Mouse (Mus musculus) large intestine, adult 2 months (tissue): ENCODE data around the gene Fxyd7. TPM values are rescaled to one million over a fixed set of nuclear protein-coding genes. Genes with fewer than 3 reads are reported as not detected.

Experiments used
- DNase-seq: peaks from one replicate; pipeline ENCODE4 v3.0.0-alpha.2; 2012; ENCODE audit warnings: low read depth, low spot score
- WGBS: fragments of 180-500 bp; shearing (Covaris S2); methylation state at CpG from one replicate; pipeline ENCODE4 v1.1.7; 2018; 5-methylcytosine and 5-hydroxymethylcytosine counted together
- polyA plus RNA-seq: library from polyadenylated mRNA; depleted of rRNA; stranded (reverse); fragments of >200 nt; gene quantifications from 2 replicates; pipeline ENCODE4 v1.2.3, GENCODE M21; 2012

Gene Fxyd7
- polyA plus RNA-seq, 1 experiment = 4.2 TPM

DNA sequence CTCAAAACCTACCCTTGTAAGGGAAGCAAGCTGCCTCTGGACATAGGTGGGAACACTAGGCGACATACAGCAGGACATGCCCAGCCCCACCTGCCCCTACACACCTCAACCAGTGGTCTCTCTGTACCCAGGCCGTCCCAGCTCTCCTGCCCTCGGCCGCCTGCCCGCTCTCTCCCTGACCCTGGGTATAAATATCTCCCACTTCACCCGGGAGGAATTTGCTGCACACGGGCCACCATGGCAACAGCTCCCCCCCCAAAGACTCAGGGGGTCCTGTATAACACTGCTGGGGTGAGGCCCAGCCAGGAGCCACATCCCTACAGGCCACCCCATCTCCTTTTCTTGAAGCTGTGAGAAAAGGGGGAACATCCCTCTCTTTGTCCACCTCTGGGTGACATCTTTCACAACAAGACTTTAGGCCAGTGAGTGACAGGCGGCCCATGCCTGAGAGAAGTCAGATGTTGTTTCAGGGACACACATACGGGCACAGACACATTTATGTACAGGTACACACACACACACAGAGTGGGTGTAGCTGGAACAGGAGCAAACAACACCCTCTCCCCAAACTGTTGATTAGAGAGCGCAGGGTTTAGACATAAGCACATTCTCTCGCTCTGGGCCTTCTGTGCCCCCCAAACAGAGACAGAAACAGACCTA lies 3.5 kb upstream of the Fxyd7 start:
- no peak for DNase-seq
- 61% methylated on average over 11 of the region's 11 CpGs for WGBS

- 42% methylated on average over 10 of the region's 10 CpGs for WGBS
- DNase-seq = no peak
Observed at GRCm38 (mm10) chr7:31053882-31054447, 2.7 kb upstream of the Fxyd7 start.

GRCm38 (mm10) chr7:31052636-31053434 lies 1.6 kb upstream of the Fxyd7 start:
- WGBS = 11% methylated on average over 34 of the region's 34 CpGs
- DNase-seq = no peak

DNA sequence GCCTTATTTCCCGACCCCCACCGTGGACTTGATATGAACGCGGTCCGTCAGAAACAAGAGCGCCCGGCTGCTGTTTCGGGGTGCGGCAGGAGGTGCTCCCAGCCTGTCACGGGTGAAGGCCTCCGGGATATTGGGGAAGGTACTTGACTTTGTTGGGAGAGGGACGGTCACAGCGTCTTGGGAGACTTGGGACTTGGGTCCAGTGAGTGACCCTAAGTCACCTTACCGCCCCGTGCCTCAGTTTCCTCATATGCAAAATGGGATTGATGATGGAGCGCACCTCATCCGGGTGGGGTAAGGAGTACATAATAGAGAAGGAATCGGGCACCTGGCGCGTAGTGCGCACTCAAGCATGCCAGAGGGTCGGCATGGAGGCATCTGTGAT lies 976 bp upstream of the Fxyd7 start:
- 23% methylated on average over 22 of the region's 22 CpGs for WGBS

DNA sequence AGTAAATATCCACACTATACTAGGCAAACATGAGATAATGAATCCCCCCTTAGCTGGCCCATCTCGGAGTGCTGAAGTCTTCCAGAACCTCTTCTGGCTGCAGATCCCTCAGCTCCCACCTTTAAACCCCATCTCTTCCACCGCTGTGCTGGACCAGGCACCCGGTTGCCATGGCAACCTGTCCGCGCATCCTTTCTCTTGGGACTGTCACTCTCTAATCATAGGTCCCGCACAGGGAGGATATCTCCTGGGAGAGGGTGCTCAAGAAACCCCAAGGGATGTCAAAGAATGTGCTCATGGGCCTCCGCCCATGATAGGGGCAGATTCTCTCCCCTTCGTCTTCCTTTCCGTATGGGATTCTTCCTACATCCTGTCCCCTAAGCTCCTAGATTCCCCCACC lies 346 bp downstream of the Fxyd7 start:
- DNase-seq = no peak
- WGBS = 18% methylated on average over 9 of the region's 9 CpGs

More for the DNA sequence above, 976 bp upstream of the Fxyd7 start:
- no peak for DNase-seq

DNA sequence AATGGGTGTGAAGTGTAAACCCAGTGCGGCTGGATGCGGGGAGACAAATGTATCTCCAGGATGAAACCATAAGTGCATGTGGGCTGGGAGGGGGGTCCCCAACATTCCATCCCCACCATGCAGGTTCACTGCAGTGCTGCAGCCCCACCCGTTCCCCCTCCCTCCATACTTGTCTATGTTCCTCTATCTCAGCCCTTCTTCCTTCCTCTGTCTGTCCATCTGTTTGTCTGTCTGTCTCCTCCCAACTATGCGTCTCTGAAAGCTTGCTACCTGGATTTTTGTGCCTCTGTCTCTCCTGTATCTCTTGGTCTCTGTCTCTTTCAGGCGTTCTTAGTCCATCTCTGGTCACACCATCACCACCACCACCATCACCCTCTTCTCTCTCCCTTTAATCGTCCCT lies 780 bp downstream of the Fxyd7 start:
- 23% methylated on average over 6 of the region's 6 CpGs for WGBS
- no peak for DNase-seq

DNA sequence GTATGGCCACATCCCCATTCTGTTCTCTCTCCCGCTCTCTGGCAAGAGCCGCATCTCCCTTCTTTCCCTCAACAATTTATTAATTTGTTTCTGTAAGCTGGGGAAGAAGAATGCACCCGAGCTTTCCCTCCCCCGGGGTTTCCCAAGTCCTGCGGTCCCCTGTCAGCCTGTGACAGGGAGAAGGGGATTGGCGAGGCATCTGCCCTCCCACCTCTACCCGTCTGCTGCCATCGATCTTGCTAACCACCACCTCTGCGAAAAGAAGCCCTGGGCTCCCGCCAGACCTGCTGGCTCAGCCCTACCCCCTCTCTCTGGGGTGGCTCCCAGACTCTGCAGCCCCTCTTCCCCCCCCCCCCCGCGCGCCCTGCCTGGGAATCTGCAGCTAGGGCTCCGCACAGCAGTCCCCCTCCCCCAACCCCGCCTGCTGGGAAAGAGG lies 1.4 kb downstream of the Fxyd7 start:
- DNase-seq = no peak
- 7% methylated on average over 15 of the region's 15 CpGs for WGBS

GRCm38 (mm10) chr7:31049135-31049845 lies 2.0 kb downstream of the Fxyd7 start:
- no peak for DNase-seq
- WGBS = 18% methylated on average over 5 of the region's 5 CpGs

DNA sequence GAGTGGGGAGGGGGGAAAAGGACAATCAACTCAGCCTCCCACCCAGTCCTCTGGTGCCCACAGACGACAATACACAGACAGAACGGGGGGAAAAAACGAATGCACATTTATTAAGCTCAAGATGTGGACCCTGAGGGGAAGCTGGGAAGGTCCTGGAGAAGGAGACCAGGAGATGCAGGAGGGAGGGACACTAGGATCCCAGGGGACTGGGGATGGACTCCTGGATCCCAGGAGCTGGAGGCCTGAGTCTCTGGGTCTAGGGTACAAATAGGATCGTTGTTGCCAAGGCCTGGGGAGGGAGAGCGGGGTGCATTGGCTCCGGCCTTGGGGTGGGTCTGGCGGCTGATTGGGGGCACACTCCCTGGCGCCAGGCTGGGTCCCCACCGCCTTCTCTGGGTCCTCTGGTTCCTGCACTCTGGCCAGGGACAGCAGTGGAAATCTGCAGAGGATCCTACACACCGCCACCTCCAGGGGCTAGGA lies 8.8 kb downstream of the Fxyd7 start, which contains the start of gene Fxyd5:
Fxyd5 (minus strand) TSS at position 51 of the 480 bp plus-strand sequence.
- DNase-seq = no peak
- 51% methylated on average over 10 of the region's 10 CpGs for WGBS

DNA sequence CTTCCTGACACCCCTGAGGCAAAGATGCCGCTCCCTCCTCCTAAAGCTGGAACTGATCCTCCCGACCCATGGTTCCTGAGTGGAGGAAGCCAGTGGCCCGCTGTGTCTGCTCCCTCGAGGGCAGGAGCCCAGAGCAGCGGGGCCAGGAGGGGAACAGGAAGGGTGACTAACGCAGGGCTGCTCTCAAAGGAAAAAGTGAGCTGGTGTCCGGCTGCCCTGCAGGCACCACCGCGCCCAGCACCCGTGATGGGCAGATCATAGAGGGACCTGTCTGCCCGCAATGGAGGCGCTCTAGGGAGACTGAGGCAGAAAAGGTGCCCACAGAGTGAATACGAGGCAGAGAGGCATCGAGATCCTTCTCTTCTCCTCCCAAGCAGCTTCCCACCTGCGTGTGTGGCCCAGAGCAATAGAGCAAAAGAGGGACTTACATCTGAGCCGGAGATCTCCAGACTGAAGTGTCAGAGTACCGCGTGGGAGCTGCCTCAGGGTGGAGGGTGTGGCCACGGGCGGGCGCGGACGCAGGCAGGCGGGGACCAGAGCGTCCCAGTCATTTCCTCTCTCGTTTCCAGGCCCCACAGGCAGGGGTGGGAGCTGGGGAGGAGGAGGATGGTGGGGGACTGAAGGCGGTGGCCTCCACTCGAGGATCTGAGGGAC lies 9.5 kb downstream of the Fxyd7 start:
- 2% methylated on average over 28 of the region's 28 CpGs for WGBS

DNA sequence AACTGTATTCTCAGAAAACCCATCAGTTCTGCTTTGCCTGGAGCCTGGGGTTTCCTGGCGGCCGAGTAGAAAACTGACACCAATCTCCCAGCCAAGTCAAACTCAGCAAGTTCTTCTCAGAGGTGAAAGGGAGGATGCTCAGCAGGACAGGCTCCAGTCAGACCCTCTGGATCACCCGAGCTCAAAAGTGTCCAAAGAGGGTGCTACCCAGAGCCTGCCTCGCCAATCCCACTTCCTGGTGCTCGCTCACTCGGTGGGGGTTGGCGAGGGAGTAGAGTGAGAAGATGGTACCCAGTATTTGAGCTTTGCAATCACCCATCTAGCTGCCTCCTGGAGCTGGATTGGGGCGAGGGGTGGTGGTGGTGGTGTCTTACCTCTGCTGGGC lies 10.3 kb downstream of the Fxyd7 start:
- 44% methylated on average over 8 of the region's 8 CpGs for WGBS
- DNase-seq = no peak

More for the DNA sequence above, 9.5 kb downstream of the Fxyd7 start:
- DNase-seq = no peak

GRCm38 (mm10) chr7:31040281-31041022 lies 10.8 kb downstream of the Fxyd7 start:
- 67% methylated on average over 12 of the region's 12 CpGs for WGBS
- DNase-seq = no peak

DNA sequence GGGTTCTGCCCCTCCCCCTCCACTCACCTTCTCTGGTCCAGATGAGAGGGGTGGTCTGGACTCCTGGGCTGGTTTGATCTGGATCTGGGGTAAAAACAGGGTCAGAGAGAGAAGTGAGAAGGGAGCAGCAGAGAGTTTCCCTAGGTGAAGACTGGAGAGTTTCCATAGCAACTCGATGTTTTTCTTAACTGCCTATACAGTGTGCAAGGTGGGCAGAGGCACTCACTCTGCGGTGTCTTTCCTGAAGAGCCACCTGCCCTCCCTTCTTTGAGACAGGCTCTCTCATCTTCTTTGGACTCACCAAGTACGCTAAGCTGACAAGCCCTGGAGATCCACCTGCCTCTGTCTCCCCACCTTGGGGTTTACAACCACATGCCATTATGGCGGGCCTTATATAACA lies 12.3 kb downstream of the Fxyd7 start:
- WGBS = 90% methylated on average over 4 of the region's 4 CpGs
- no peak for DNase-seq

- DNase-seq = no peak
- WGBS = 60% methylated on average over 2 of the region's 2 CpGs
Observed at GRCm38 (mm10) chr7:31037675-31038074, 13.6 kb downstream of the Fxyd7 start.

- no peak for DNase-seq
- WGBS = 73% methylated on average over 7 of the region's 7 CpGs
Observed at GRCm38 (mm10) chr7:31036917-31037316, 14.3 kb downstream of the Fxyd7 start.

- no peak for DNase-seq
- 82% methylated on average over 11 of the region's 11 CpGs for WGBS
Observed at GRCm38 (mm10) chr7:31035291-31035690, 16.0 kb downstream of the Fxyd7 start.

DNA sequence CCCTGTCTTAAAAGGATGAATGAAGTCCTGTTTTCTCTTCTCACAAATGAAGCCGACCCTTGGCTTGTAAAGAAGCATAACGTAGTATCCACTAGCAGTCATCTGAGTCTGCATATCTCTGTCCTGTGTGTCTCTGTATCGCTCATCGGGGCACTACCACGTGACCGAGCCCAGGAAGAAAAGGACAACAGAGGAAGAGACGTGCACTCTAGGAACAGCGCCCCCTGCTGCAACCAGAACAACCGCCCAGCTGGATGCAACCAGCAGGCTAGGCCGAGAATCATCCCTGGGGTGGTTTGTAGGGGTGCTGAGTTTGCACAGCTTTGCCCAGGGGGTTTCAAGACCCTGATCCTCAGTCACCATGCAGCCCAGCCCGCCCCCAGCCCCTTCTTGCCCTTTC lies 16.5 kb downstream of the Fxyd7 start:
- 65% methylated on average over 11 of the region's 11 CpGs for WGBS
- DNase-seq = no peak

GRCm38 (mm10) chr7:31033409-31034165 lies 17.7 kb downstream of the Fxyd7 start:
- WGBS = 42% methylated on average over 9 of the region's 9 CpGs
- no peak for DNase-seq
